Mouse (Mus musculus): ENCODE results near the gene Zfp943. TPM values are rescaled to one million over a fixed set of nuclear protein-coding genes. Genes with fewer than 3 reads are reported as not detected.

The Zfp943 gene
- polyA plus RNA-seq, 1 experiment from 2014 or later = 19.1 TPM

Other genes starting within 250 kb of the Zfp943 start
- gene Zfp229, start 231.8 kb upstream of the Zfp943 start, polyA plus RNA-seq (2014; fragmentation: Nextera tagmentation; extraction: Ambion mirVana) = 7.9 and 11.6 TPM in 2 replicates
- gene Zfp820, start 116.8 kb upstream of the Zfp943 start, polyA plus RNA-seq (2014; fragmentation: Nextera tagmentation; extraction: Ambion mirVana) = 2.7 and 3.5 TPM in 2 replicates
- gene Zfp995, start 52.6 kb upstream of the Zfp943 start, polyA plus RNA-seq (2014; fragmentation: Nextera tagmentation; extraction: Ambion mirVana) = 8.7 and 8.9 TPM in 2 replicates
- 20.0 and 22.2 TPM in 2 replicates for gene Zfp942, start 88 bp upstream of the Zfp943 start, polyA plus RNA-seq (2014; fragmentation: Nextera tagmentation; extraction: Ambion mirVana)
- gene Zfp947, start 203.6 kb downstream of the Zfp943 start, polyA plus RNA-seq (2014; fragmentation: Nextera tagmentation; extraction: Ambion mirVana) = 1.6 and 2.1 TPM in 2 replicates